Mouse (Mus musculus): ENCODE measurements around the gene Lhx4. TPM values are rescaled to one million over a fixed set of nuclear protein-coding genes. Genes with fewer than 3 reads are reported as not detected.

Lhx4 gene
- total RNA-seq (2015; ENCODE audit: low replicate concordance), result not detected in 2 replicates
- total RNA-seq (2017; ENCODE audit: low replicate concordance), result not detected in 2 replicates

GRCm38 (mm10) chr1:155751484-155752255, at the start of gene Lhx4:
Gene Lhx4 (minus strand): TSS chr1:155751684.
- ATAC-seq (replicated peaks; ENCODE audit: low FRiP score, poor library complexity, severe bottlenecking), result no peak

DNA sequence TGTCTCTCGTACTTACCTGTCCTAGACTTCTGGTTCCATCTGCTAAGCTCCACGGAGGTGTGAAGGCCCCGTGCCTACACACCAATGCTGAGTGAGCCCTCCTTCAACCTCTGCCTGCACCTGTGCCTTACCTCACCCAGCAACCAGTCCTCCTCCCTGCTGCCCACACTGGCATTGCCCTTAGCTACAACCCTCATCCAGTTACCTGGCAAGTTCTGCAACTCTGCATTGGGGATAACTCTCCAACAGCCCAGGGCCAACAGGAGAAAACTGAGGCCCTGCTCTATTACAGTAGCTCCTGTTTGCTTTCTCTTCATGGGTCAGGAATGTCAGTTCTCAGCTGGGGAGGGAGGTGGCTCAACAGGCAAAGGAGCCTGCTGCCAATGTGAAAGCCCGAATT, 46.5 kb upstream of the Lhx4 start:
- ATAC-seq (replicated peaks; ENCODE audit: low FRiP score, poor library complexity, severe bottlenecking), result no peak

- no peak for ATAC-seq (replicated peaks; ENCODE audit: low FRiP score, poor library complexity, severe bottlenecking)
Measured at GRCm38 (mm10) chr1:155797425-155797824, 45.9 kb upstream of the Lhx4 start.

- ATAC-seq (replicated peaks; ENCODE audit: low FRiP score, poor library complexity, severe bottlenecking), result no peak; the same call in 1 of the 2 replicates
Measured at GRCm38 (mm10) chr1:155796757-155797405, 45.4 kb upstream of the Lhx4 start.

GRCm38 (mm10) chr1:155795791-155796233, 44.3 kb upstream of the Lhx4 start:
- no peak for ATAC-seq (replicated peaks; ENCODE audit: low FRiP score, poor library complexity, severe bottlenecking)

DNA sequence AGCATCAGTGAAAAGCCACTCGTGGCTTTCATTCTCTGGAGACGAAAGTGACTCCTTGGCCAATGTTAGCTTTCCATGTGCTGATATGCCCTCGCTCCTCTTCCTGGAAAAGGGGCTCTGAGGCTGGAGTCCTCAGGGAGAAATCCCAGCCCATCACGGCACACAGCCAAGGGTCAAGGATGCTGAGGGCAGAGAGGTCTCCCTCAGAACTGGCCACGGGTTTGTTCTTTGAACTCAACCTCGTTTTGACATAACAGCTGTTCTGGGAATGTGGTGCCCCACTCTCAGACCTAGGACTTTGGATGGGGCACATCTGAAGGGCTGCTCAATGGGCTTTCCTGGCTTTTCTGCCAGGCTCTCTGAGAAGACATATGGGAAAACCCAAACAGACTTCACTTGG, 43.4 kb upstream of the Lhx4 start:
- ATAC-seq (replicated peaks; ENCODE audit: low FRiP score, poor library complexity, severe bottlenecking), result no peak

DNA sequence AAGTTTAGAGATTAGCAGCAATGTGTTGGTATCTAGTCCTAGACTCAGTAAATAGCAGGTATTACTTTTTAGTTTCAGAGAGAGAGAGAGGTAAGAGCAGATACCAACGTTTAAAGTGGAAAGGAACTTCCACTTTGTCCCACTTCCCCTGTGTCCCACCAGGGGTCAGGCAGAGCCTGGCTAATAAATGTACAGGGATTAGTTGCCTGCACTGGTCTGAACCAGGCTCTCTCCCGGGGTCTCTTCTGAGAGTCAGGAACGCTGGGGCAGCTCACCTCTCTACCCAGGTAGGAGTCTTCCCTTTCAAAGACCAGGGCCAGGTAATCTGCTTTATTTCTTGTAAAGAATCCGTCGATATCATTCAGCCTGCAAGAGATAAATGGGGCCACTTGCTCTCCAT, 40.4 kb upstream of the Lhx4 start:
- no peak for ATAC-seq (replicated peaks; ENCODE audit: low FRiP score, poor library complexity, severe bottlenecking)

GRCm38 (mm10) chr1:155790111-155790974, 38.9 kb upstream of the Lhx4 start:
- no peak for ATAC-seq (replicated peaks; ENCODE audit: low FRiP score, poor library complexity, severe bottlenecking)

DNA sequence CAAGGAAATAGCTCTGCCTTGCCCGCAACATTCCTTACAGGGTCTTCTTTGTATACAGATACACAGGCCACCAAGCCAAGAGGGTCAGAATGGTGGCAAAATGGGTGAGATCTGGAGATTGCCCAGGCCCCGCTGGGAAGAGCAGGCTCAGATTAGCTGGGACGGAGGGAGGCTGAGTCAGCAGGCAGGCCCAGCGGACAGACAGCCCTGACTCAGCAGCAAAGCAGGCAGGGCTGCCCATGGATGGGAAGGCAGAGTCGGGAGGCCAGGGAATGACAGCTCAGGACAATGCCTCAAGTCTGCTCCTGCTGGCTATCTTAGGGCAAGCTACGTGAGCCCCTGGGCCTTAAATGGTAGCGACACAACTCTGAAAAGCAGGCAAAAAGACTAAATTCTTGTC, 34.4 kb upstream of the Lhx4 start:
- no peak for ATAC-seq (replicated peaks; ENCODE audit: low FRiP score, poor library complexity, severe bottlenecking)

GRCm38 (mm10) chr1:155784343-155785205, 33.1 kb upstream of the Lhx4 start:
- ATAC-seq (replicated peaks; ENCODE audit: low FRiP score, poor library complexity, severe bottlenecking), result no peak

DNA sequence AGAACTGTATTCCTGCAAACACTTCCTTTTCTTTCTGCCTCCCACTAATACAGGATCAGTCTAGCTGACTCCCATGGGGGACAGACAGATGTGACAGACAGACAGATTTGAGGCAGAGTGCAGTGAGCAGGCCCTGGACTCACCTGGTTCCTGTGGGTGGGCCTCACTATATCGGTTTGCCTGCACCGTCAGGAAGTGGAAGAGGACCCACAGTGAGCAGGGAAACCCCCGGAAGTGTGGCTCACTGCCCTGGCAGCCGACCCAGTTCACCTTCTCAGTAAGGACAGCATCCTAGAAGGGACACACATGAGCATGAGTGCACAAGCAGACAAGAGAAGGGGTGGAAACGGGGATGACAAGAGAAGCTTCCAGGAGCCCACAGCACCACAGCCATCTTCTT, 30.9 kb upstream of the Lhx4 start:
- no peak for ATAC-seq (replicated peaks; ENCODE audit: low FRiP score, poor library complexity, severe bottlenecking)

DNA sequence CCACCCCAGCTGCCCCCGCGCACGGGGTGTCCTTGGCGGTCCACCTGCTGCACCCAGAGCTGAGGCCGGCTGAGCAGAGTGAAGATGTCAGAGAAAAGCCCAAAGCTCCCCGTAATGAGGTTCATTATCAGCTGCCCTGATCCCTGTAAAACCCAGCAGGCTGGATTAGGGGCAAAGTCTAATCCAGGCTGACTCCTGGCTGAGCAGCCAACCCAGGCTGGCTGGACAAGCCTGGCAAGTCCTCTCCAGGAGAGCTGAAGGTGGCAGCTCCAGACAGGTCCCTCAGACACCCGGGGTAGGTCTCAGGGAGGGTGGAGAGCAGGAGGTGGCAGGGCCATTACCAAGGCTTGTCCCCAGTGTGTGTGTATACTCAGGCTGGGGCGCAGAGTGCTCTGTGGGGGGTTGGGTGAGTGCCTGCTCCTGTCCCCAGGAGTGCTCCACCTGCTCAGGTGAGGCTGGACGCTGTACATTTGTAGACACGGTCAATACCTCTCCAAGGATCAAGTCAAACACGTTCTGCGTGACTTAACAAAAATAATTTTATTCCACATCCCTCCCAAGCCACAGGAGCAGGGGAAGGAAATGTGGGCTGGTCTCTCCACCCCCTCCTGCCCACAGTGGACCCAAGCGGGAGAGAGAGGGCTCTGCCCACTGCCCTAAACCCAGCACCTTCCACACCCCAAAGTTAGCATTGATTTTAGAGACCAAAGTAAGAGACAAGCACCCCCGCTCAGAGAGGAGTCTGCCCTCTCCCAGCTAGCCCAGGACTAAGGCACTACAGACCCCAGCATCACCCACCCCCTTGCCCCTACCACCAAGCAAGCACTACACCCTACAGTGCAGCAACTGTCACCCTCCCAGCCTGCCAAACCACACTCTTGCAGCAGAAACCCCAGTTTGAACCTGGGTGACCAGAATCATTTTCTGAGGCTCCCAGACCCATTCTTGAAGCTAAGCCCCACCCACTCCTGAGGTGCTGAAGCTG, 26.4 kb upstream of the Lhx4 start:
- ATAC-seq (replicated peaks; ENCODE audit: low FRiP score, poor library complexity, severe bottlenecking), result no peak

GRCm38 (mm10) chr1:155759167-155759566, 7.7 kb upstream of the Lhx4 start:
- ATAC-seq (replicated peaks; ENCODE audit: low FRiP score, poor library complexity, severe bottlenecking), result no peak

GRCm38 (mm10) chr1:155758711-155759110, 7.2 kb upstream of the Lhx4 start:
- ATAC-seq (replicated peaks; ENCODE audit: low FRiP score, poor library complexity, severe bottlenecking), result no peak

DNA sequence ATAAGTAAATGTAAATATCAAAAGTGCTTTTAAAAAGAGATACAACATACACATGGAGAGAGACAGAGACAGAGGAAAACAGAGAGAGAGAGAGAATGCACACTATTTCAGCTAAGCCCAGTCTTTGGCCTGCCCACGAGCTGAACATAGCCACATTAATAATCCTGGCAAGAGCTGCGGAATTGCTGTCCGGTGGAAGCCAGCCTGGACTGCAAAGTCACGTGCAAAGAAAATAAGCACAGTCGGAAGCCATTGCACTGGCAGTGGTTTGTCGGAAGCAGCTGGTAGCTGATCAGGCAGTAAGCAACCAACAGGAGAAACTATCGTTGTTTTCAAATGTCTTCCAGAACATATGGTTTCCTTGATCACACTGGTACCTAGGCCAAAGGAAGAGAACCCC, 6.1 kb upstream of the Lhx4 start:
- no peak for ATAC-seq (replicated peaks; ENCODE audit: low FRiP score, poor library complexity, severe bottlenecking)

GRCm38 (mm10) chr1:155753411-155753810, 1.9 kb upstream of the Lhx4 start:
- no peak for ATAC-seq (replicated peaks; ENCODE audit: low FRiP score, poor library complexity, severe bottlenecking)

GRCm38 (mm10) chr1:155750517-155751178, 836 bp downstream of the Lhx4 start:
- no peak for ATAC-seq (replicated peaks; ENCODE audit: low FRiP score, poor library complexity, severe bottlenecking)

DNA sequence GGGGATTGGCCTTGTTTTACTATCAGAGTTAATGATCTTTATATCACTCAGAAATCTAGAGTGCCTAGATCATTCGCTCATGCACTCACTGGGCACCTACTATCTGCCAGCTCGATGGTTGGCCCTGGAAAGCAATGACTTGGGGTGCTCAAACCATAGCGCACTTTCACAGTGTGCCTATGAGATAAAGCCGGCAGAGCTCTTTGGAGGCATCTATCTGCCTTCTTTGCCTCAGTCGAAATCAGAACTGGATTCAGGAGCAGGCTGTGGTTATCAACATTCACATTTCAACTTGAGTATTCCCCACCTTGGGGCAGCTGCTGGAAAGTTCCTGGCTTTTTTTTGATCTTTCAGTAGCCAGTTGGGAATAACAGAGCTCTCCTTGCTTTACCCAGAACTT, 3.6 kb downstream of the Lhx4 start:
- no peak for ATAC-seq (replicated peaks; ENCODE audit: low FRiP score, poor library complexity, severe bottlenecking)
